Mouse (Mus musculus) midbrain, embryonic 13.5 days (tissue): ENCODE results near the gene Aldh6a1. TPM values are rescaled to one million over a fixed set of nuclear protein-coding genes. Genes with fewer than 3 reads are reported as not detected.

Source experiments
- ATAC-seq: fragments of 200-750 bp; cut with Nextera tagmentation; 2 replicates; pipeline ENCODE4 v1.8.0; 2017; ENCODE audit warnings: mild to moderate bottlenecking, moderate TSS enrichment, moderate library complexity
- H3K27ac ChIP-seq: fragments of 300-500 bp; sonication (generic); 2 replicates; pipeline ENCODE4 v1.5.1; 2015; ENCODE audit warnings: inconsistent platforms, mild to moderate bottlenecking, moderate library complexity
- H3K27me3 ChIP-seq: fragments of 300-500 bp; sonication (generic); 2 replicates; pipeline ENCODE4 v1.6.1; 2015; ENCODE audit warnings: mild to moderate bottlenecking, inconsistent platforms
- H3K36me3 ChIP-seq: fragments of 300-500 bp; sonication (generic); 2 replicates; pipeline ENCODE4 v1.6.1; 2015; ENCODE audit warnings: mild to moderate bottlenecking, inconsistent platforms
- H3K4me1 ChIP-seq: fragments of 300-500 bp; sonication (generic); replicated peaks from 2 replicates; pipeline ENCODE4 v1.6.1; 2015; ENCODE audit warnings: inconsistent platforms
- H3K4me2 ChIP-seq: fragments of 300-500 bp; sonication (generic); replicated peaks from 2 replicates; pipeline ENCODE4 v1.6.1; 2015; ENCODE audit warnings: moderate library complexity, mild to moderate bottlenecking, inconsistent platforms
- H3K4me3 ChIP-seq: fragments of 300-500 bp; sonication (generic); replicated peaks from 2 replicates; pipeline ENCODE4 v1.5.1; 2015; ENCODE audit warnings: mild to moderate bottlenecking, inconsistent platforms
- H3K9ac ChIP-seq: fragments of 300-500 bp; sonication (generic); replicated peaks from 2 replicates; pipeline ENCODE4 v1.6.1; 2015; ENCODE audit warnings: mild to moderate bottlenecking, inconsistent platforms
- H3K9me3 ChIP-seq: fragments of 300-500 bp; sonication (generic); 2 replicates; pipeline ENCODE4 v1.6.1; 2016; ENCODE audit warnings: mild to moderate bottlenecking, inconsistent platforms
- WGBS: fragments of 180-500 bp; shearing (Covaris S2); methylation state at CpG from one replicate; pipeline ENCODE4 v1.1.7; 2015; 5-methylcytosine and 5-hydroxymethylcytosine counted together
- polyA plus RNA-seq: library from polyadenylated mRNA; unstranded; fragments of >200 nt; fragmentation: Nextera tagmentation; extraction: Ambion mirVana; gene quantifications from 2 replicates; pipeline ENCODE4 v1.2.1, GENCODE M21; 2015

The Aldh6a1 gene
- polyA plus RNA-seq, 1 experiment from 2014 or later = 28.9 TPM

- 97% methylated on average over 4 of the region's 4 CpGs for WGBS
- H3K9me3 ChIP-seq = no peaks in the 10 kb centered on the region
- no peaks in the 10 kb centered on the region for H3K36me3 ChIP-seq
- H3K4me3 ChIP-seq = no peak overlapping the region
- no peaks in the 10 kb centered on the region for H3K4me1 ChIP-seq
- no peaks in the 10 kb centered on the region for H3K27me3 ChIP-seq
- H3K27ac ChIP-seq = no peak overlapping the region
- ATAC-seq = no peak
- H3K9ac ChIP-seq = no peak overlapping the region
- no peak overlapping the region for H3K4me2 ChIP-seq
Observed at GRCm38 (mm10) chr12:84392681-84393080, 58.1 kb downstream of the Aldh6a1 start.

DNA sequence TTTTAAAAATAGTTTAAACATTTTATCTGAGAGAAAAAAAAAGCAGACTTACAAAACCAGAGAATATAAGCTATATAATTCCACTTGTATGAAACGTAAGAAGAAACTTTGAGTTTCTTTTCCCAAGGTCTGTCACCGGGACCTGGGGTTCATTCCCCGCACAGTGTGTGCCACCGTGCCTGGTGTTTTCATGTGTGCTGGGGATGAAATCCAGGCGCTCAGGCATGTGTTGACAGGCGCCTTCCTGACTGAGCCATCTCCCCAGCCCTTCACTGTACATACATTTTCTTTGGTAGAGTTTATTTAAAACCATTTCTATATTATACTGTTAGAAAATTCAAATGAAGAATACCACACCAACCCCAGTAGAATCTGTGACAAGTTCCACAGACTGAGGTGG lies 60.5 kb downstream of the Aldh6a1 start:
- no peak overlapping the region for H3K9ac ChIP-seq
- H3K9me3 ChIP-seq = no peaks in the 10 kb centered on the region
- WGBS = 95% methylated on average over 6 of the region's 6 CpGs
- H3K4me2 ChIP-seq = no peak overlapping the region
- no peaks in the 10 kb centered on the region for H3K36me3 ChIP-seq
- H3K4me1 ChIP-seq = no peaks in the 10 kb centered on the region
- no peak overlapping the region for H3K27ac ChIP-seq
- no peak for ATAC-seq
- no peak overlapping the region for H3K4me3 ChIP-seq
- H3K27me3 ChIP-seq = no peaks in the 10 kb centered on the region

DNA sequence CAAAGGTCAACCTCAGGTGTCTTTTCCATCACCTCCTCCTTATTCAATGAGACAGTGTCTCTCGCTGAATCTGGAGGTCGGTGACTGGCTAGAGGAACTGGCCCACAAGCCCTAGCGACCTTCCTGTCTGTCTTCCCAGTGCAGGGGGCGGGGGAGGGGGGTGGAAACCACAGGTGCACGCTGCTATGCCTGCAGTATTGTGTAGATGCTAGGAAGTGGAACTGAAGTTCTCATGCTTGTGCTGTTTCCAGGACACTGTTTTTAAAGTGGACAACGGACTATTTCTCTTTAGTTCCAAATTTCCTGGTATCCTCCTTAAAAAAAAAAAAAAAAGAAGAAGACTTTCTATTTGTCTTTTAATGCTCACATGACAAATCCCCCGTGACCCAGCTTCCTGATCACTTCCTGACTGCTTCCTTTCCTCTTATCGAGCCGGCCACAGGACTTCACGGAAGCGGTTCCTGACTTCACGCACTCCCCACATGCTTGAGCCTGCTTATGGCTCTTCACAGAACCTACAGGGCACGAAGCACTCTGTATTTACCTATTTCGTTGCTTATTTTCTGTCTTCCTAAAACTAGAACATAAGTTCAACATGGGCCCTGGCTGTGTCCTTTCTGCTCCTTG lies 61.9 kb downstream of the Aldh6a1 start:
- peaks cover 5% of the 10 kb centered on the region; the same call in 1 of the 2 replicates for H3K36me3 ChIP-seq
- no peaks in the 10 kb centered on the region for H3K27me3 ChIP-seq
- no peaks in the 10 kb centered on the region for H3K9me3 ChIP-seq
- H3K27ac ChIP-seq = no peak overlapping the region
- no peak overlapping the region for H3K4me3 ChIP-seq
- H3K9ac ChIP-seq = no peak overlapping the region
- no peak overlapping the region for H3K4me2 ChIP-seq
- 77% methylated on average over 14 of the region's 14 CpGs for WGBS
- no peaks in the 10 kb centered on the region for H3K4me1 ChIP-seq
- no peak for ATAC-seq

GRCm38 (mm10) chr12:84388097-84388496 lies 62.7 kb downstream of the Aldh6a1 start:
- H3K4me1 ChIP-seq = no peaks in the 10 kb centered on the region
- H3K36me3 ChIP-seq = peaks cover 5% of the 10 kb centered on the region; the same call in 1 of the 2 replicates
- H3K27ac ChIP-seq = no peak overlapping the region
- ATAC-seq = no peak
- no peak overlapping the region for H3K4me3 ChIP-seq
- WGBS = 87% methylated on average over 8 of the region's 8 CpGs
- no peaks in the 10 kb centered on the region for H3K9me3 ChIP-seq
- H3K9ac ChIP-seq = no peak overlapping the region
- no peak overlapping the region for H3K4me2 ChIP-seq
- no peaks in the 10 kb centered on the region for H3K27me3 ChIP-seq

DNA sequence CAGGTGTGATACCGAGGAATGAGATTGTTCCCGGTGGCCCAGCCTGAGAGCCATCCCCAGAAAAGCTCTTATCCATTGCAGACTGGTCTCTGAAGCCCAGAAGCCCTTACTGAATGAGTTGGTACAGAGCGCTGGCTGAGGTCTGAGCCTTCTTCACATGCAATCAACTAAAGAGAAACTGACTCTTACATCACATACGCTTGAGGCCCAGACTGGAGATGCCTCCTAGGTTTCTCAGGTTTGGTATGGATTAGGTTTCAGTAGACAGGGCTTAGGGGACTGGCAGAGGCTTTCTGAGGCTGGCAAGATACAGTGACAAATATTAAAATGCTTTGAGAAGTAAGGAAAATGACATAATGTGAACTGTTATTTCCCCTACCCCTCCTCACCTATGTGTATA lies 65.4 kb downstream of the Aldh6a1 start:
- no peak overlapping the region for H3K9ac ChIP-seq
- ATAC-seq = no peak
- no peaks in the 10 kb centered on the region for H3K4me1 ChIP-seq
- H3K27me3 ChIP-seq = no peaks in the 10 kb centered on the region
- no peak overlapping the region for H3K27ac ChIP-seq
- no peak overlapping the region for H3K4me3 ChIP-seq
- no peaks in the 10 kb centered on the region for H3K9me3 ChIP-seq
- peaks cover 5% of the 10 kb centered on the region; the same call in 1 of the 2 replicates for H3K36me3 ChIP-seq
- 89% methylated on average over 4 of the region's 4 CpGs for WGBS
- H3K4me2 ChIP-seq = no peak overlapping the region

GRCm38 (mm10) chr12:84384644-84385081 lies 66.1 kb downstream of the Aldh6a1 start:
- peaks cover 5% of the 10 kb centered on the region; the same call in 1 of the 2 replicates for H3K36me3 ChIP-seq
- WGBS = 90% methylated on average over 5 of the region's 5 CpGs
- no peak overlapping the region for H3K4me2 ChIP-seq
- no peak for ATAC-seq
- no peak overlapping the region for H3K4me3 ChIP-seq
- H3K27ac ChIP-seq = no peak overlapping the region
- no peaks in the 10 kb centered on the region for H3K4me1 ChIP-seq
- H3K27me3 ChIP-seq = no peaks in the 10 kb centered on the region
- H3K9ac ChIP-seq = no peak overlapping the region
- H3K9me3 ChIP-seq = no peaks in the 10 kb centered on the region

- 92% methylated on average over 4 of the region's 4 CpGs for WGBS
- no peak overlapping the region for H3K9ac ChIP-seq
- no peak overlapping the region for H3K4me2 ChIP-seq
- no peaks in the 10 kb centered on the region for H3K4me1 ChIP-seq
- no peaks in the 10 kb centered on the region for H3K9me3 ChIP-seq
- peaks cover 12% of the 10 kb centered on the region for H3K36me3 ChIP-seq
- no peak for ATAC-seq
- H3K27me3 ChIP-seq = no peaks in the 10 kb centered on the region
- no peak overlapping the region for H3K4me3 ChIP-seq
- H3K27ac ChIP-seq = no peak overlapping the region
Observed at GRCm38 (mm10) chr12:84382369-84382768, 68.4 kb downstream of the Aldh6a1 start.

Other genes with a start within 250 kb of the Aldh6a1 start
- 3.6 and 5.2 TPM in 2 replicates for gene Elmsan1, start 232.1 kb downstream of the Aldh6a1 start, polyA plus RNA-seq
- 14.0 and 16.4 TPM in 2 replicates for gene Ptgr2, start 165.8 kb downstream of the Aldh6a1 start, polyA plus RNA-seq
- 103 TPM in 2 replicates for gene Zfp410, start 134.2 kb downstream of the Aldh6a1 start, polyA plus RNA-seq
- 42.6 and 45.0 TPM in 2 replicates for gene Coq6, start 89.3 kb downstream of the Aldh6a1 start, polyA plus RNA-seq
- gene Fam161b, start 89.2 kb downstream of the Aldh6a1 start, polyA plus RNA-seq = 17.7 and 20.6 TPM in 2 replicates
- 9.9 and 10.2 TPM in 2 replicates for gene Entpd5, start 42.0 kb downstream of the Aldh6a1 start, polyA plus RNA-seq
- 2.5 and 4.5 TPM in 2 replicates for gene Bbof1, start 41.9 kb downstream of the Aldh6a1 start, polyA plus RNA-seq
- gene Rnf113a2, start 33.8 kb downstream of the Aldh6a1 start, polyA plus RNA-seq = 27.0 and 27.1 TPM in 2 replicates
- 38.6 and 41.3 TPM in 2 replicates for gene Lin52, start 418 bp upstream of the Aldh6a1 start, polyA plus RNA-seq
- gene Vsx2, start 118.8 kb upstream of the Aldh6a1 start, polyA plus RNA-seq = 2.2 and 3.0 TPM in 2 replicates
- 12.8 and 13.9 TPM in 2 replicates for gene Abcd4, start 166.4 kb upstream of the Aldh6a1 start, polyA plus RNA-seq
- not detected in 2 replicates for gene Vrtn, start 190.0 kb upstream of the Aldh6a1 start, polyA plus RNA-seq
- 2.9 and 3.6 TPM in 2 replicates for gene Syndig1l, start 247.8 kb upstream of the Aldh6a1 start, polyA plus RNA-seq